Mouse (Mus musculus): ENCODE measurements around the gene Gm6367. TPM values are rescaled to one million over a fixed set of nuclear protein-coding genes. Genes with fewer than 3 reads are reported as not detected.
"Not testable (repeated sequence)": the region's sequence is repeated elsewhere in the genome, so short reads cannot be mapped to it uniquely, and the experiment has no call there.

Gm6367 gene
- not detected in 2 replicates for polyA plus RNA-seq (2015; fragmentation: Nextera tagmentation; extraction: Ambion mirVana)

- not testable (repeated sequence) for ATAC-seq (ENCODE audit: low FRiP score, low read depth); H3K4me1 ChIP-seq; H3K27ac ChIP-seq; H3K9me3 ChIP-seq; H3K9ac ChIP-seq; H3K4me3 ChIP-seq; H3K27me3 ChIP-seq; H3K36me3 ChIP-seq; H3K4me2 ChIP-seq (replicated peaks)
- WGBS = no CpG with 5 or more reads among the region's 2 CpGs
Observed at GRCm38 (mm10) chr5:94988326-94988725, at the start of gene Gm6367. TSS of gene Gm6367 (plus strand) at chr5:94988626.

Other genes starting within 250 kb of the Gm6367 start
- gene Gm3183, start 123.2 kb upstream of the Gm6367 start, polyA plus RNA-seq (2015; fragmentation: Nextera tagmentation; extraction: Ambion mirVana) = not detected in 2 replicates
- gene Gm7942, start 118.3 kb downstream of the Gm6367 start, polyA plus RNA-seq (2015; fragmentation: Nextera tagmentation; extraction: Ambion mirVana) = not detected in 2 replicates
- not detected in 2 replicates for gene Gm16513, start 194.0 kb downstream of the Gm6367 start, polyA plus RNA-seq (2015; fragmentation: Nextera tagmentation; extraction: Ambion mirVana)